Mouse (Mus musculus) cortical plate, adult 2 months (tissue): ENCODE results near the gene 1700030J22Rik. TPM values are rescaled to one million over a fixed set of nuclear protein-coding genes. Genes with fewer than 3 reads are reported as not detected.

Experiments used
- H3K27ac ChIP-seq: fragments of 200-500 bp; 2 replicates; pipeline ENCODE4 v1.5.1; 2012; ENCODE audit warnings: low read length, control low read depth, inconsistent platforms; ENCODE audit not compliant: insufficient read depth
- H3K4me1 ChIP-seq: fragments of 200-500 bp; 2 replicates; pipeline ENCODE4 v1.6.1; 2011; ENCODE audit warnings: low read length; ENCODE audit not compliant: control insufficient read depth, insufficient read depth
- H3K4me3 ChIP-seq: fragments of 200-500 bp; 2 replicates; pipeline ENCODE4 v1.5.1; 2011; ENCODE audit warnings: mild to moderate bottlenecking, low read length, control low read depth; ENCODE audit not compliant: insufficient read depth
- CTCF ChIP-seq: fragments of 200-500 bp; IDR thresholded peaks from 2 replicates; pipeline ENCODE4 v1.5.1; 2011; ENCODE audit warnings: mild to moderate bottlenecking, control low read depth, low read length; ENCODE audit not compliant: insufficient read depth; ENCODE audit errors: extremely low read depth
- POLR2A ChIP-seq: fragments of 200-500 bp; IDR thresholded peaks from 2 replicates; pipeline ENCODE4 v1.6.1; 2011; ENCODE audit warnings: mild to moderate bottlenecking, low read length, control low read depth; ENCODE audit not compliant: insufficient read depth; ENCODE audit errors: extremely low read depth
- polyA plus RNA-seq: library from polyadenylated mRNA; depleted of rRNA; stranded (reverse); fragments of >200 nt; gene quantifications from 2 replicates; pipeline ENCODE4 v1.2.3, GENCODE M21; 2012; rRNA removed

1700030J22Rik gene
- polyA plus RNA-seq, 1 experiment: 7.2 TPM

GRCm38 (mm10) chr8:116921337-116922059 lies 57.3 kb downstream of the 1700030J22Rik start, which contains the start of the genes Cmc2 and Cenpn:
Gene Cmc2 (minus strand): TSS chr8:116921455.
Gene Cenpn (plus strand): TSS chr8:116921730.
- TF ChIP-seq CTCF (no peak), POLR2A (peak; percentile 99)

GRCm38 (mm10) chr8:116921005-116921336 lies 57.8 kb downstream of the 1700030J22Rik start:
- no peak for TF ChIP-seq POLR2A
- no peak for TF ChIP-seq CTCF
- peak overlapping the region; percentile 56 for H3K4me3 ChIP-seq
- H3K4me1 ChIP-seq: no peaks in the 10 kb centered on the region
- H3K27ac ChIP-seq: no peak overlapping the region

More at GRCm38 (mm10) chr8:116921337-116922059, 57.3 kb downstream of the 1700030J22Rik start, which contains the start of the genes Cmc2 and Cenpn:
- Histone ChIP-seq H3K27ac (peak within 1 kb of the TSS; percentile 91), H3K4me1 (no peaks in the 10 kb centered on the region), H3K4me3 (peak within 1 kb of the TSS; percentile 56)

Other genes with a start within 250 kb of the 1700030J22Rik start
- 3.8 and 4.2 TPM in 2 replicates for gene Cdyl2, start 246.0 kb downstream of the 1700030J22Rik start, polyA plus RNA-seq
- 19.6 and 21.6 TPM in 2 replicates for gene Cmc2, start 57.5 kb downstream of the 1700030J22Rik start, polyA plus RNA-seq
- 1.5 and 2.4 TPM in 2 replicates for gene Cenpn, start 57.2 kb downstream of the 1700030J22Rik start, polyA plus RNA-seq
- 40.2 and 40.6 TPM in 2 replicates for gene Atmin, start 35.6 kb downstream of the 1700030J22Rik start, polyA plus RNA-seq
- 77.6 and 84.2 TPM in 2 replicates for gene Gcsh, start 14.6 kb upstream of the 1700030J22Rik start, polyA plus RNA-seq
- gene Pkd1l2, start 103.5 kb upstream of the 1700030J22Rik start, polyA plus RNA-seq: 0.13 and 0.19 TPM in 2 replicates
- gene Bco1, start 116.9 kb upstream of the 1700030J22Rik start, polyA plus RNA-seq: 0.11 TPM in 1 of 2 replicates, not detected in the other
- 8.2 and 8.4 TPM in 2 replicates for gene Gan, start 179.2 kb upstream of the 1700030J22Rik start, polyA plus RNA-seq